Mouse (Mus musculus) ES-E14 (cell line): ENCODE data around the gene Elmod2. TPM values are rescaled to one million over a fixed set of nuclear protein-coding genes. Genes with fewer than 3 reads are reported as not detected.

Experiments
- DNase-seq: peaks from one replicate; pipeline ENCODE4 v3.0.0-alpha.2; 2013; ENCODE audit warnings: low read depth, low spot score
- H3K27ac ChIP-seq: 2 replicates; pipeline ENCODE4 v1.5.1; 2012; ENCODE audit warnings: low read depth, mild to moderate bottlenecking, low read length, moderate library complexity, mixed read lengths; ENCODE audit not compliant: poor library complexity, insufficient read depth, severe bottlenecking
- H3K36me3 ChIP-seq: 2 replicates; pipeline ENCODE4 v1.6.1; 2012; ENCODE audit warnings: mild to moderate bottlenecking, low read length, moderate library complexity, mixed read lengths; ENCODE audit not compliant: control insufficient read depth, poor library complexity, insufficient read depth, severe bottlenecking
- H3K4me1 ChIP-seq, 2 experiments: fragments of 150-350 bp in 1 of 2; sonication (generic) in 1 of 2; 2 replicates each; pipeline ENCODE4 v1.6.1; 2012; ENCODE audit warnings: low read length in 2 of 2, mild to moderate bottlenecking in 1 of 2, mixed read lengths in 1 of 2; ENCODE audit not compliant: control insufficient read depth in 2 of 2, insufficient read depth in 2 of 2, poor library complexity in 1 of 2
- H3K4me3 ChIP-seq, 2 experiments: fragments of 150-350 bp in 1 of 2; sonication (generic) in 1 of 2; 2 replicates each; pipeline ENCODE4 v1.5.1; 2012; ENCODE audit warnings: low read length in 2 of 2, low read depth in 1 of 2, mild to moderate bottlenecking in 1 of 2, mixed read lengths in 1 of 2; ENCODE audit not compliant: insufficient read depth in 1 of 2, poor library complexity in 1 of 2, severe bottlenecking in 1 of 2
- H3K9ac ChIP-seq: 2 replicates; pipeline ENCODE4 v1.6.1; 2012; ENCODE audit warnings: low read depth, mild to moderate bottlenecking, low read length, mixed read lengths; ENCODE audit not compliant: poor library complexity, insufficient read depth, severe bottlenecking
- H3K9me3 ChIP-seq: fragments of 150-350 bp; sonication (generic); 2 replicates; pipeline ENCODE4 v1.6.1; 2012; ENCODE audit warnings: low read depth, mild to moderate bottlenecking, low read length; ENCODE audit not compliant: control insufficient read depth, insufficient read depth
- CHD2 ChIP-seq: IDR thresholded peaks from 2 replicates; pipeline ENCODE4 v1.6.1; 2014; ENCODE audit warnings: mild to moderate bottlenecking, low read depth, low read length, inconsistent platforms
- HCFC1 ChIP-seq: IDR thresholded peaks from 2 replicates; pipeline ENCODE4 v1.6.1; 2012; ENCODE audit warnings: low read length, inconsistent platforms, borderline replicate concordance; ENCODE audit not compliant: insufficient read depth
- MAFK ChIP-seq: IDR thresholded peaks from 2 replicates; pipeline ENCODE4 v1.6.1; 2014; ENCODE audit warnings: mild to moderate bottlenecking, low read depth, low read length, inconsistent platforms; ENCODE audit not compliant: insufficient read depth
- ZC3H11A ChIP-seq: IDR thresholded peaks from 2 replicates; pipeline ENCODE4 v1.6.1; 2012; ENCODE audit warnings: low read depth, mild to moderate bottlenecking, inconsistent platforms, low read length, borderline replicate concordance
- ZNF384 ChIP-seq: IDR thresholded peaks from 2 replicates; pipeline ENCODE4 v1.6.1; 2012; ENCODE audit warnings: low read depth, low read length, inconsistent platforms
- in situ Hi-C, 2 experiments: fragments of 600-800 bp; cut with MboI; formaldehyde crosslinking; loops; one replicate each; pipeline ENCODE4 v1.15.1; 2025; ENCODE audit warnings: low sequenced_read_pairs in 2 of 2, inconsistent platforms in 1 of 2; ENCODE audit not compliant: unreplicated experiment in 2 of 2
- total RNA-seq: library from RNA; depleted of rRNA; stranded (reverse); fragments of 300-350 nt; gene quantifications from 2 replicates; pipeline ENCODE4 v1.2.3, GENCODE M21; 2012

Elmod2 gene
- total RNA-seq, 1 experiment = 10.7 TPM

DNA sequence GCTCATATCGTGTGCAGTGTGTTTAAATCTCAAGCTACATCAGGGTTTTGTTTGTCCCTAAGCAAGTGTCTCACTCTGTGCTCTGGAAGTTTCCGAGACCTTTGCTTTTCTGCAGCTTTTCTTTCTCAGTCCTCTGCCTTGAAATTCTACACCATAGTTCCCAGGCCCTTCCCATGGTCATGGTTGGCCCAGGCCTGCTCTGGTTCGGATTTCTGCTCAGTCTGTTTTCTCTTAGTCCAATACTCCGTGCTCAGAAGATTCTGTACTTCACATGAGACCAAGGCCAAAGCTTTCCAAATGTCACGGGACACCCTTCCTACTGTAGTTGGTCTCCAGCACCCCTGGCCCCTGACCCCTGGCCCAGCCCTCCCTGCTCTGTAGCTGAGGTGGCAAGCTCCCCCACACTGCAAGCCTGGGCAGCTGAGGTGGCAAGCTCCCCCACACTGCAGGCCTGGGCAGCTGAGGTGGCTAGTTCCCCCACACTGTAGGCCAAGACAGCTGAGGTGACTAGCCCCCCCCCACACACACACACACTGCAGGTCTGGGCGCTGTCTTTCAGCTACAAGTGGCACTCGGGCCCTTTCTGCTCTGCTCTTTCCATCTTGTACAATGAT lies 31.0 kb upstream of the Elmod2 start:
- no peak for DNase-seq
- H3K4me3 ChIP-seq = no peak overlapping the region
- TF ChIP-seq CHD2 = no peak
- no peak for TF ChIP-seq MAFK
- TF ChIP-seq ZC3H11A = no peak
- no peak for TF ChIP-seq HCFC1
- TF ChIP-seq ZNF384 = no peak
- no peak overlapping the region for H3K9ac ChIP-seq
- in situ Hi-C loops = no loop called here
- H3K9me3 ChIP-seq = no peaks in the 10 kb centered on the region
- no peaks in the 10 kb centered on the region for H3K4me1 ChIP-seq
- no peaks in the 10 kb centered on the region for H3K36me3 ChIP-seq
- H3K27ac ChIP-seq = no peak overlapping the region

DNA sequence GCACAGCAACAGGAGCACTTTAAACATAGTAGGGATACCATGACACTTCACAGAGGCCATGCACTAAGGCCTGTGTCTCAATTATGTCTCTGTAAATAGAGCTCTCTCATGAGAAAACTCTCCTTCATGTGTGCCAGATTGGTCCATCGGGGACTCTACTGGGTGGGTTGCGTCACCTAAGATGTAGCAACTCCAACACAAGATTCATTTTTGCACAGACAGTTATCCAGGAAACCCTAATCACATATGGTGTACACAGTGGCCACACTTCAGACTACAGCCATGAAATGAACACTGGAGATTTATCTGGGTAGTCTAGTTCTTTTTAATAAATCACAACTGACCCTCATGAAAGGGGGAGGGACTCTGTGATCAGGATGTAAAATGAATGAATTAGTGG lies 19.0 kb upstream of the Elmod2 start:
- in situ Hi-C loops = no loop called here
- H3K36me3 ChIP-seq = no peaks in the 10 kb centered on the region
- H3K4me3 ChIP-seq = no peak overlapping the region
- DNase-seq = no peak
- no peaks in the 10 kb centered on the region for H3K9me3 ChIP-seq
- H3K9ac ChIP-seq = no peak overlapping the region
- no peak for TF ChIP-seq HCFC1
- TF ChIP-seq CHD2 = no peak
- H3K27ac ChIP-seq = no peak overlapping the region
- H3K4me1 ChIP-seq = no peaks in the 10 kb centered on the region

- Histone ChIP-seq H3K9me3 (no peaks in the 10 kb centered on the region), H3K36me3 (no peaks in the 10 kb centered on the region), H3K27ac (no peak within 1 kb of the TSS), H3K4me1 (no peaks in the 10 kb centered on the region), H3K4me3 (no peak within 1 kb of the TSS), H3K9ac (no peak within 1 kb of the TSS)
- TF ChIP-seq ZNF384 (no peak), ZC3H11A (no peak), MAFK (no peak)
- DNase-seq = no peak
- in situ Hi-C loops = loop anchor here in 1 of 2 experiments (10.0 kb wide), 1 partner anchor 253 kb away; no protein-coding TSS in a partner anchor
These were observed 16.0 kb upstream of the Elmod2 start, which contains the start of gene Mgat4d for GRCm38 (mm10) chr8:83348263-83348662. Gene Mgat4d, plus strand, starts transcription at chr8:83348471.

DNA sequence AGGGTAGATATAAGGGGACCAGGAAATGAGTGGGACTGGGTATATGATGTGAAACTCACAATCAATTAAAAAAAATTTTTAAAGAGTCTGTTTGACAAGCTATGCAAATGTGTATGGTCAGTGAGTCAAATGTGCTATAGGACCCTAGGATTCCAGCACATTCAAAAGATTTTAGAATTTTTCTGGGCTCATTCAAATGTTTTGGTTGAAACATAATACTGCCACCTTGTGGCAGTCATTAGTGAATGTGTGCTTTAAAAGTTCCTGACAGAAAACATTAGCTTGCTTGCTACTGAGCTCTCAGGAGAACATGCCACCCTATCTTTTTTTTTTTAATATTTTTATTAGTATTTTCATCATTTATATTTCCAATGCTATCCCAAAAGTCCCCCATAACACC lies 10.4 kb upstream of the Elmod2 start:
- Histone ChIP-seq H3K4me1 (peaks cover 0 to 2% of the 10 kb centered on the region in 2 experiments; a peak in 1 of 4 replicates), H3K27ac (no peak overlapping the region), H3K9ac (no peak overlapping the region), H3K36me3 (no peaks in the 10 kb centered on the region), H3K4me3 (no peak overlapping the region), H3K9me3 (no peaks in the 10 kb centered on the region)
- DNase-seq = no peak
- in situ Hi-C loops = loop anchor here in 1 of 2 experiments (10.0 kb wide), 1 partner anchor 248 kb away; no protein-coding TSS in a partner anchor
- TF ChIP-seq CHD2 (no peak), ZNF384 (no peak), MAFK (no peak), HCFC1 (no peak), ZC3H11A (peak; percentile 60; the same call in 1 of the 2 replicates)

GRCm38 (mm10) chr8:83342076-83342475 lies 9.8 kb upstream of the Elmod2 start:
- Histone ChIP-seq H3K27ac (no peak overlapping the region), H3K9me3 (no peaks in the 10 kb centered on the region), H3K36me3 (no peaks in the 10 kb centered on the region), H3K4me3 (no peak overlapping the region), H3K9ac (no peak overlapping the region), H3K4me1 (peaks cover 0 to 2% of the 10 kb centered on the region in 2 experiments; a peak in 1 of 4 replicates)
- in situ Hi-C loops = loop anchor here in 1 of 2 experiments (10.0 kb wide), 1 partner anchor 247 kb away; no protein-coding TSS in a partner anchor
- TF ChIP-seq CHD2 (no peak), MAFK (no peak), HCFC1 (no peak), ZNF384 (no peak), ZC3H11A (no peak)
- DNase-seq = no peak
